Mouse (Mus musculus) lung, adult 2 months (tissue): ENCODE data around the gene Cntn5. TPM values are rescaled to one million over a fixed set of nuclear protein-coding genes. Genes with fewer than 3 reads are reported as not detected.

ENCODE experiments used
- DNase-seq: peaks from one replicate; pipeline ENCODE4 v3.0.0; 2022
- H3K4me1 ChIP-seq: fragments of 200-500 bp; 2 replicates; pipeline ENCODE4 v1.6.1; 2011; ENCODE audit warnings: low read length; ENCODE audit not compliant: control insufficient read depth, insufficient read depth
- H3K4me3 ChIP-seq: fragments of 200-500 bp; replicated peaks from 2 replicates; pipeline ENCODE3; 2011; ENCODE audit warnings: low read depth, mild to moderate bottlenecking, control low read depth, low read length; ENCODE audit errors: extremely low read depth
- CTCF ChIP-seq: fragments of 200-500 bp; IDR thresholded peaks from 2 replicates; pipeline ENCODE4 v1.5.1; 2011; ENCODE audit warnings: mild to moderate bottlenecking, low read length, control low read depth; ENCODE audit not compliant: insufficient read depth
- POLR2A ChIP-seq: fragments of 200-500 bp; IDR thresholded peaks from 2 replicates; pipeline ENCODE4 v1.6.1; 2011; ENCODE audit warnings: low read depth, mild to moderate bottlenecking, control low read depth, low read length, borderline replicate concordance; ENCODE audit errors: extremely low read depth
- WGBS: fragments of 180-500 bp; shearing (Covaris S2); methylation state at CpG from one replicate; pipeline ENCODE4 v1.1.7; 2018; 5-methylcytosine and 5-hydroxymethylcytosine counted together
- polyA plus RNA-seq: library from polyadenylated mRNA; depleted of rRNA; stranded (reverse); fragments of >200 nt; gene quantifications from 2 replicates; pipeline ENCODE4 v1.2.3, GENCODE M21; 2012

The Cntn5 gene
- polyA plus RNA-seq, 1 experiment = not detected

GRCm38 (mm10) chr9:10368410-10368809 is 536.2 kb downstream of the Cntn5 start:
- no peak for TF ChIP-seq CTCF
- no peak for TF ChIP-seq POLR2A
- Histone ChIP-seq H3K4me1 (no peaks in the 10 kb centered on the region), H3K4me3 (no peak overlapping the region)
- whole genome bisulfite sequencing = 45% methylated on average over 1 of the region's 1 CpGs
- no peak for DNase-seq

GRCm38 (mm10) chr9:10366246-10366955 is 538.2 kb downstream of the Cntn5 start:
- Histone ChIP-seq H3K4me3 (no peak overlapping the region), H3K4me1 (no peaks in the 10 kb centered on the region)
- no peak for DNase-seq
- WGBS = 59% methylated on average over 6 of the region's 6 CpGs
- TF ChIP-seq POLR2A (no peak), CTCF (no peak)

- no peak overlapping the region for H3K4me3 ChIP-seq
- no peak for DNase-seq
- 77% methylated on average over 4 of the region's 4 CpGs for WGBS
- no peaks in the 10 kb centered on the region for H3K4me1 ChIP-seq
- TF ChIP-seq POLR2A (no peak), CTCF (no peak)
These were observed 553.5 kb downstream of the Cntn5 start for GRCm38 (mm10) chr9:10350909-10351655.

GRCm38 (mm10) chr9:10348741-10349140 is 555.8 kb downstream of the Cntn5 start:
- H3K4me1 ChIP-seq = no peaks in the 10 kb centered on the region
- no peak for DNase-seq
- no peak for TF ChIP-seq CTCF
- TF ChIP-seq POLR2A = no peak
- no peak overlapping the region for H3K4me3 ChIP-seq
- 79% methylated on average over 11 of the region's 11 CpGs for WGBS

GRCm38 (mm10) chr9:10348222-10348621 is 556.4 kb downstream of the Cntn5 start:
- WGBS = 45% methylated on average over 4 of the region's 4 CpGs
- Histone ChIP-seq H3K4me3 (no peak overlapping the region), H3K4me1 (no peaks in the 10 kb centered on the region)
- no peak for TF ChIP-seq POLR2A
- TF ChIP-seq CTCF = no peak
- no peak for DNase-seq

- TF ChIP-seq POLR2A (no peak), CTCF (no peak)
- Histone ChIP-seq H3K4me3 (no peak overlapping the region), H3K4me1 (no peaks in the 10 kb centered on the region)
- DNase-seq = no peak
These were observed 563.8 kb downstream of the Cntn5 start for GRCm38 (mm10) chr9:10340751-10341150.

- no peak overlapping the region for H3K4me3 ChIP-seq
- TF ChIP-seq CTCF = no peak
- TF ChIP-seq POLR2A = no peak
- WGBS = 79% methylated on average over 1 of the region's 1 CpGs
- DNase-seq = no peak
- no peaks in the 10 kb centered on the region for H3K4me1 ChIP-seq
These were observed 564.9 kb downstream of the Cntn5 start for GRCm38 (mm10) chr9:10339716-10340115.

- DNase-seq = no peak
These were observed 579.7 kb downstream of the Cntn5 start for GRCm38 (mm10) chr9:10324697-10325368.

GRCm38 (mm10) chr9:10269342-10269741 is 635.2 kb downstream of the Cntn5 start:
- H3K4me3 ChIP-seq = no peak overlapping the region
- WGBS = 42% methylated on average over 2 of the region's 2 CpGs
- no peaks in the 10 kb centered on the region for H3K4me1 ChIP-seq
- TF ChIP-seq CTCF (no peak), POLR2A (no peak)
- no peak for DNase-seq

More at GRCm38 (mm10) chr9:10324697-10325368, 579.7 kb downstream of the Cntn5 start:
- H3K4me3 ChIP-seq = no peak overlapping the region
- 39% methylated on average over 7 of the region's 7 CpGs for whole genome bisulfite sequencing
- no peaks in the 10 kb centered on the region for H3K4me1 ChIP-seq
- no peak for TF ChIP-seq POLR2A
- TF ChIP-seq CTCF = peak; percentile 9; the same call in 1 of the 2 replicates
